Mouse (Mus musculus) kidney, postnatal 4 days (tissue): Measurements from ENCODE around the gene Tmem266.

Source experiments
- DNase-seq, 2 experiments: peaks; one replicate each; pipeline ENCODE4 v3.0.0; 2021; ENCODE audit warnings: mixed read lengths in 2 of 2

The Tmem266 gene

DNA sequence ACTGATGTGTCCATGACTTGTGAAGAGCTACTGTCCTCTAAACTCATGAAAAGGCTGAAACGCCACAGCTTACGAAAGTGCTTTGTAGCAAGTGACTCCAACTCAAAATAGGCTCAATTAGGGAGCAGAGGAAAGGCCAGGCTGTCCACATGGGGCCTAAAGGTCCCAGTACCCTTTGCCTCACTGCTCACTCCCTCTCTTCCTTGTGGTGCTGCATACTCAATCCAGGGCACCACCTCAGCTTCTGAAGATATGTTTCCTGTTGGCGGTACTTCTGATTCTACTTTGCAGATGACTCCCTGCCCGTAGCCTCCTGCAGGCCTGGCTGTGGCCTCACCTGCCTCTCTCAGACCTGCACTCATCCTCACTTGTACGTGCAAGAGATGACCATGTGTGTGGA is 126.7 kb downstream of the Tmem266 start:
- DNase-seq = no peak

DNA sequence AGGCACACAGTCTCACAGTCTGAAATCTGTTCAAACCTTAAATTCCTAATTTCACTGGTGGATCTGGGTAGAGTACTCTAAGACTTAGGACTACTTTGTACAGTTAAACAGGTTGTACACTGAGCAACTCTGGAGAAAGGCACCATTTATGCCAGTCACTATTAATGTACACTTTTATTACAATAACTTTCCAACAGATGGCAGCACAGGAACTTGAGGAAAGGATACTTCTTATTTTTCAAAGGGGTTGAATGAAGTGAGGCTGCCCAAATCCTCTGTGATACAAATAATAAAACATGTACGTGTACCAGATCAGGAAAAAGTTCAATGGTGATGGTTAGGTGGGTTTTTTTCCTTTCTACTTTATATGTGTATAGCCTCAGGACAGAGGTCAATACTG is 141.7 kb downstream of the Tmem266 start:
- no peak for DNase-seq

GRCm38 (mm10) chr9:55476084-55476483 is 149.4 kb downstream of the Tmem266 start:
- no peak for DNase-seq

GRCm38 (mm10) chr9:55478699-55479098 is 152.0 kb downstream of the Tmem266 start:
- DNase-seq = no peak

DNA sequence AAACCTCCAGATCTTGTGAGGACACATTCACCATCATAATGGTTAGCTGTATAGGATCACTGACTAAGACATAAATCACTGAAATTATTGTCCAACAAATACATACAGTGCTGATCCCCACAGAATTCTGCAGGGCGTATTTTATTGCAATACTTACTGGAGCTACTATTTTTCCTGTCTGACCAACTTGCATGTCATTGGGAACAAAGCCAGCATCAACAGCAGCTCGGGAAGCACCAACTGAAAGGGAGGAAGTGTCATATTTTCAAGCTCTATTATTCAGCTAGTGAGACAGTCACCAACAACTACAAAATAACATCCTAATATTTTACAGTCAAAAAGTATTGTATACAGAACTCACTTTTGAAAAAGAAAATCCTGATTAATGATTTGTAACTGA is 155.4 kb downstream of the Tmem266 start:
- peak; percentile 6 to 28 for DNase-seq
